Mouse (Mus musculus) spleen, adult 2 months (tissue): ENCODE measurements at regions not wholly inside any gene's neighbourhood (a gene's known extent, or its start where the extent isn't known, plus 50 kb on each side); places are given as distances from the start of the nearest gene placed in this dataset.

Source experiments
- DNase-seq, 2 experiments: peaks; one replicate each; pipeline versions ENCODE4 v3.0.0 to v3.0.0-alpha.2; 2012 to 2021; ENCODE audit warnings: low spot score in 2 of 2, low read depth in 1 of 2
- H3K27ac ChIP-seq: fragments of 200-500 bp; 2 replicates; pipeline ENCODE4 v1.5.1; 2012; ENCODE audit warnings: low read length, inconsistent platforms; ENCODE audit not compliant: insufficient read depth
- H3K27me3 ChIP-seq: fragments of 200-500 bp; 2 replicates; pipeline ENCODE4 v1.6.1; 2012; ENCODE audit warnings: mild to moderate bottlenecking, moderate library complexity, low read length, inconsistent platforms; ENCODE audit not compliant: control insufficient read depth, insufficient read depth
- H3K36me3 ChIP-seq: fragments of 200-500 bp; 2 replicates; pipeline ENCODE4 v1.6.1; 2012; ENCODE audit warnings: mild to moderate bottlenecking, low read length, inconsistent platforms; ENCODE audit not compliant: control insufficient read depth, insufficient read depth
- H3K4me1 ChIP-seq: fragments of 200-500 bp; 2 replicates; pipeline ENCODE4 v1.6.1; 2011; ENCODE audit warnings: inconsistent platforms; ENCODE audit not compliant: control insufficient read depth, insufficient read depth, insufficient read length
- H3K4me3 ChIP-seq: fragments of 200-500 bp; 2 replicates; pipeline ENCODE4 v1.5.1; 2011; ENCODE audit warnings: mild to moderate bottlenecking, inconsistent platforms; ENCODE audit not compliant: insufficient read depth, insufficient read length; ENCODE audit errors: extremely low read depth
- CTCF ChIP-seq: fragments of 200-500 bp; IDR thresholded peaks from 2 replicates; pipeline ENCODE4 v1.5.1; 2011; ENCODE audit warnings: mild to moderate bottlenecking, inconsistent platforms; ENCODE audit not compliant: insufficient read depth, insufficient read length, insufficient replicate concordance; ENCODE audit errors: extremely low read depth
- POLR2A ChIP-seq: fragments of 200-500 bp; IDR thresholded peaks from 2 replicates; pipeline ENCODE4 v1.6.1; 2011; ENCODE audit warnings: low read depth, low read length, inconsistent platforms
- WGBS: fragments of 180-500 bp; shearing (Covaris S2); methylation state at CpG from one replicate; pipeline ENCODE4 v1.1.7; 2018; 5-methylcytosine and 5-hydroxymethylcytosine counted together

DNA sequence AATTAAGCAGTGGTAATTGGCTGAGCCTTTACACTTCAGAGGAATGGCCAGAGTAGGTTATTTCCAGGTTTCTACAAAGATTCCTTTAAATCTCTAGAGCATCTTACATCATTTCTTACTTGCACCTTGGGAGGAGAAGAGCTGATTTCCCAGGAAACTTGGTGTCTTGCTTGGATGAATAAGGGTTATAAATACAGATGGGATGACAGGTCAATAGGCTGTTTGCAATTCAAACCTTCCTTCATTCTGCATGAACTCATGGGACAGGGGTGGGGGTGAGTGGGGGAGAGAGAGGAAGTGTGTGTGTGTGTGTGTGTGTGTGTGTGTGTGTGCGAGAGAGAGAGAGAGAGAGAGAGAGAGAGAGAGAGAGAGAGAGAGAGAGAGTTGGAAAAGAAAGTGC is 186.4 kb upstream of the Tmpo start:
- TF ChIP-seq POLR2A (no peak), CTCF (no peak)
- H3K36me3 ChIP-seq: no peaks in the 10 kb centered on the region
- no peaks in the 10 kb centered on the region for H3K27me3 ChIP-seq
- 33% methylated on average over 1 of the region's 1 CpGs for WGBS
- no peak overlapping the region for H3K27ac ChIP-seq
- no peak for DNase-seq
- H3K4me1 ChIP-seq: no peaks in the 10 kb centered on the region
- no peak overlapping the region for H3K4me3 ChIP-seq

DNA sequence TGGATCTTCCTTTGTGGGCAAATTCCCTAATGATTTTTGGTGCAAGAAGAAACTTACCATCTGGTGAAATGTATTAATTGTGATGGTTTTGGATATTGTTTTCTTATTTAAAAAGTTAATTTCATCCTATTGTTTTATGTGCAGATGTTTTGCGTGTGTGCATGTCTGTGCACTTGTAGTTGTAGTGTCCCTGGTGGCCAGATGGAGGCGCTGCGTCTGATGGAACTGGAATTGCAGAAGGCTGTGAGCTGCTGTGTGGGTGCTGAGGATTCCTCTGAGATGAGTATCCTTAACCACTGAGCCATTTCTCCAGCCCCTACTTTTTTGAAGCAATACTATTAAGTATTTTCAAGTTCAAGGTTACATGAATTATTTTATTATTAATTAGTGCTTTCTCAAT is 181.5 kb upstream of the Tmpo start:
- Histone ChIP-seq H3K27me3 (no peaks in the 10 kb centered on the region), H3K27ac (no peak overlapping the region), H3K36me3 (no peaks in the 10 kb centered on the region), H3K4me1 (no peaks in the 10 kb centered on the region), H3K4me3 (no peak overlapping the region)
- DNase-seq: no peak
- no peak for TF ChIP-seq POLR2A
- no peak for TF ChIP-seq CTCF
- 89% methylated on average over 3 of the region's 3 CpGs for WGBS

DNA sequence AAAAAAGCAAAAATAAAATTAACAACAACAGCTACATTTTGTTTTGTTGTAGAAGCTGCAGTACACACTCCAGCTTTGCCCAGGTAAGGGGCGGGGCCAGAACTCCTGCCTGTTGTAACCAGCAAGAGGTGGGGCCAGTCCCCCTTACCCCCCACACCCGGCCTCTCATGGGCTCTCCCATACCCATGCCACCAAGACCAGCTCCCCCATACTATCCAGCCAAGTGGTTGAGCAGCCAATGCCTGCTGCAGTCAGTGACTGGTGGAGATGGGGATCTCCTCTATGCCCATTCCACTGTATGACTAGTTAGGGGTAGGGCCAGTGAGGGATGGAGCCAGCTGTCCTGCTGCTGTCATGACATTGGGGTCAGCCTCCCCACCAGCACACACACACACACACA is 180.5 kb upstream of the Tmpo start:
- DNase-seq: no peak
- Histone ChIP-seq H3K4me1 (no peaks in the 10 kb centered on the region), H3K27ac (no peak overlapping the region), H3K27me3 (no peaks in the 10 kb centered on the region), H3K36me3 (no peaks in the 10 kb centered on the region), H3K4me3 (no peak overlapping the region)
- no peak for TF ChIP-seq POLR2A
- no peak for TF ChIP-seq CTCF
- WGBS: 86% methylated on average over 2 of the region's 2 CpGs

DNA sequence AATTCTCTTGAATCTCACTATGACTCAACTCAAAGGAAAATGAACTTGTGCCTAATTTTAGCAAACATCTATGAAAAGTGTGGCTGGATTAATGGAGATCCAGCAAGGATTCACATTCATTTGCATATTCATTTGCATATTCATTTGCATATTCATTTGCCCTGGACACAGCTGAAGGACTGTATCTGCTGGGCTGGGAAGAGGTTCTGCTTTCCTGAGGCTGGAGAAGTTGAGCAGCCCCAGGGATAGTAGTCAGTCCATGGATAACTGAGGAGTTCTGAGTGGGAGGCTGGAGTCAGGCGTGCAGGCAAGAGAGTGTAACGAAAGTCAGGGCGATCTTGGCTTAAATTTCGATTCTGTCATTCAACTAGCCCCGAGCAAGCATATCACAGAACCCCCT is 164.3 kb upstream of the Tmpo start:
- Histone ChIP-seq H3K27ac (no peak overlapping the region), H3K36me3 (no peaks in the 10 kb centered on the region)

DNA sequence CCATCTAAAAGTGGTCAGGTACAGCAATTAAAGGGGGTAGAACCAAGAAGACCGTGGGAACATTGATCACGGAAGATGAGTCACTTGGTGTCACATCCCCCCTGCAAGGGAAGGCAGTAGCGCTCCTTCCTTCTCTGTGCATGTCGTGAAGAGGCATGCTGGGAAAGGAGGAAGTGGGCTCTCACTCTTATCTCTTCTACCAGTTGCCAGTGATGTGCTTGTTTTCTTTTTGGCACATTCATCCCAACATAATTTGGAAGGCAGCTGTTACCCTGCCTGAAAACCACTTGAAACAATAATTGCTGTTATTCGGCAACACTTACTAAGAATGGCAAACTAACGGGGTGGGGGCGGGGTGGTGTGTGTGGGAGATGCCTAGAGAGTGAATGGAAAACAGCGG is 161.0 kb upstream of the Tmpo start:
- TF ChIP-seq CTCF (no peak), POLR2A (no peak)
- H3K27me3 ChIP-seq: no peaks in the 10 kb centered on the region
- WGBS: 36% methylated on average over 8 of the region's 8 CpGs

More for the DNA sequence above, 164.3 kb upstream of the Tmpo start:
- no peak for DNase-seq
- no peaks in the 10 kb centered on the region for H3K4me1 ChIP-seq
- WGBS: 86% methylated on average over 5 of the region's 5 CpGs
- TF ChIP-seq CTCF (no peak), POLR2A (no peak)
- H3K4me3 ChIP-seq: no peak overlapping the region
- H3K27me3 ChIP-seq: no peaks in the 10 kb centered on the region

DNA sequence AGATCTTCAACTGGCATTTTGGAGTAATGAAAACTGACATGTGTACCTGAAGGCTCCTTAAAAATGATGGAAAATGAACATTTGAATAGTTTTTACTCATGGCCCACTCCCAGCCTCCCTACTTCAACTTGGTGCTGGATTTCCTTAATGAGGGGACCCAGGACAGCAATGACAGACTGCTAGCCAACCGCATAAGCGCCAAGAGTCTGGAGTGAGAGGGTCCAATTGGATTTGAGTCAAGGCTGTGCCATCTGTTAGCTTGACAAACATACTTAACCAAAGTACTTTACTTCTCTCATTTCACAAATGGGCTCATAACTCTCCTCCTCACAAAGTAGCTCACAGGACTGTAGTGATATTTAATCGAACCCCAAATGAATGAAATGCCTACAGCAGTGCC is 158.2 kb upstream of the Tmpo start:
- no peak overlapping the region for H3K27ac ChIP-seq
- H3K4me3 ChIP-seq: no peak overlapping the region
- no peak for TF ChIP-seq CTCF
- no peak for TF ChIP-seq POLR2A
- H3K36me3 ChIP-seq: no peaks in the 10 kb centered on the region
- WGBS: 88% methylated on average over 3 of the region's 3 CpGs
- H3K4me1 ChIP-seq: no peaks in the 10 kb centered on the region
- no peak for DNase-seq
- H3K27me3 ChIP-seq: no peaks in the 10 kb centered on the region

More for the DNA sequence above, 161.0 kb upstream of the Tmpo start:
- no peaks in the 10 kb centered on the region for H3K36me3 ChIP-seq
- H3K4me1 ChIP-seq: no peaks in the 10 kb centered on the region
- no peak overlapping the region for H3K4me3 ChIP-seq
- H3K27ac ChIP-seq: no peak overlapping the region
- DNase-seq: no peak

DNA sequence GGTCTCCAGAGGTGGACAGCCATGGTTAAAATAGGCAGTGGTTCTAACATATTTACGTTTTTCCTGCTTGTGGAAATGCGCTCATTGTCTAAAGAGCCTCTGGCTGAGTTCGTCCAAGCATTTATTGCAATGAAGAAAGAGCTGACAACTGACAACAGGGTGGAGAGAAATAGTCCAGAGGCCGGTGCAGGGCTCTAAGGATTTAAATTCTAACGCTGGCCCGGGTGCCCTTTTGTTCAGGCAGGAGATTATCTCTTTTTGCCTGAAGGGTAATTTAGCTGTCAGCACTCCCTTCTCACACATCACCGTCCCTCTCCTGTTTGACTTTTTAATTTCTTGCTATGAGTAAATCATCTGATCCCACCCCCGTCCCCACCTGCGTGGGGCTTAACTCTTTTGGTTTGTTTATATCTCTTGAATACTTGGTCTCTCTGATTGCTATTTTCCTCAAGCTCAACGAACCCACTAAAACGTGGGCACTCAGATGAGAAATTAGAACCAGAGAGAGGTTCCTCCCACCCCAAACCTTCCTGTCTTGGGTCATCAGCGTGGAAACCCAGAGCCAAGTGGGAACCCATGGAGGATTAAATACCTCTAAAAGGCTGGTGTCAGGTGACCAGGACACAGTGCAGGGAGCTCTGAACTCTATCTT is 145.7 kb upstream of the Tmpo start:
- WGBS: 69% methylated on average over 12 of the region's 12 CpGs

More for the DNA sequence above, 145.7 kb upstream of the Tmpo start:
- H3K27me3 ChIP-seq: no peaks in the 10 kb centered on the region
- DNase-seq: no peak
- H3K27ac ChIP-seq: no peak overlapping the region
- no peaks in the 10 kb centered on the region for H3K4me1 ChIP-seq
- TF ChIP-seq CTCF (no peak), POLR2A (no peak)
- no peaks in the 10 kb centered on the region for H3K36me3 ChIP-seq
- no peak overlapping the region for H3K4me3 ChIP-seq
